Mouse (Mus musculus) intestine, postnatal 0 days (tissue): Measurements from ENCODE around the gene Itga11. TPM values are rescaled to one million over a fixed set of nuclear protein-coding genes. Genes with fewer than 3 reads are reported as not detected.
"Not testable (repeated sequence)": the region's sequence is repeated elsewhere in the genome, so short reads cannot be mapped to it uniquely, and the experiment has no call there.

ENCODE experiments used
- ATAC-seq: fragments of 200-750 bp; cut with Nextera tagmentation; 2 replicates; pipeline ENCODE4 v1.8.0; 2017; ENCODE audit warnings: mild to moderate bottlenecking, moderate TSS enrichment, moderate library complexity
- H3K27ac ChIP-seq: fragments of 300-500 bp; sonication (generic); 2 replicates; pipeline ENCODE4 v1.5.1; 2014; ENCODE audit warnings: mild to moderate bottlenecking, low read depth, low read length, moderate library complexity
- H3K27me3 ChIP-seq: fragments of 300-500 bp; sonication (generic); replicated peaks from 2 replicates; pipeline ENCODE4 v1.6.1; 2014; ENCODE audit warnings: low read length, mixed read lengths; ENCODE audit not compliant: control insufficient read depth, insufficient read depth
- H3K36me3 ChIP-seq: fragments of 300-500 bp; sonication (generic); 2 replicates; pipeline ENCODE4 v1.6.1; 2014; ENCODE audit warnings: mild to moderate bottlenecking, moderate library complexity; ENCODE audit not compliant: control insufficient read depth, insufficient read depth
- H3K4me1 ChIP-seq: fragments of 300-500 bp; sonication (generic); replicated peaks from 2 replicates; pipeline ENCODE4 v1.6.1; 2014; ENCODE audit warnings: antibody characterized with exemption, low read length, mixed read lengths; ENCODE audit not compliant: control insufficient read depth, insufficient read depth
- H3K4me2 ChIP-seq: fragments of 300-500 bp; sonication (generic); replicated peaks from 2 replicates; pipeline ENCODE4 v1.6.1; 2014; ENCODE audit warnings: low read depth, mild to moderate bottlenecking, moderate library complexity
- H3K4me3 ChIP-seq: fragments of 300-500 bp; sonication (generic); 2 replicates; pipeline ENCODE4 v1.5.1; 2014; ENCODE audit warnings: low read depth, low read length
- H3K9ac ChIP-seq: fragments of 300-500 bp; sonication (generic); 2 replicates; pipeline ENCODE4 v1.6.1; 2014; ENCODE audit warnings: mild to moderate bottlenecking, low read depth, low read length
- H3K9me3 ChIP-seq: fragments of 300-500 bp; sonication (generic); 2 replicates; pipeline ENCODE4 v1.6.1; 2016; ENCODE audit warnings: mixed run types; ENCODE audit not compliant: control insufficient read depth
- CTCF ChIP-seq: sonication (generic); IDR thresholded peaks from 2 replicates; pipeline ENCODE4 v1.5.1; 2016; ENCODE audit warnings: low read depth, mild to moderate bottlenecking, control low read depth, antibody characterized with exemption, moderate library complexity
- WGBS: fragments of 180-500 bp; shearing (Covaris S2); extraction: QIAGEN DNeasy Blood & Tissue Kit; methylation state at CpG from one replicate; pipeline ENCODE4 v1.1.7; 2014; 5-methylcytosine and 5-hydroxymethylcytosine counted together
- polyA plus RNA-seq: library from polyadenylated mRNA; unstranded; fragments of >200 nt; fragmentation: Nextera tagmentation; extraction: Ambion mirVana; gene quantifications from 2 replicates; pipeline ENCODE4 v1.2.1, GENCODE M21; 2015

Itga11 gene
- polyA plus RNA-seq, 1 experiment from 2014 or later: 0.46 TPM

DNA sequence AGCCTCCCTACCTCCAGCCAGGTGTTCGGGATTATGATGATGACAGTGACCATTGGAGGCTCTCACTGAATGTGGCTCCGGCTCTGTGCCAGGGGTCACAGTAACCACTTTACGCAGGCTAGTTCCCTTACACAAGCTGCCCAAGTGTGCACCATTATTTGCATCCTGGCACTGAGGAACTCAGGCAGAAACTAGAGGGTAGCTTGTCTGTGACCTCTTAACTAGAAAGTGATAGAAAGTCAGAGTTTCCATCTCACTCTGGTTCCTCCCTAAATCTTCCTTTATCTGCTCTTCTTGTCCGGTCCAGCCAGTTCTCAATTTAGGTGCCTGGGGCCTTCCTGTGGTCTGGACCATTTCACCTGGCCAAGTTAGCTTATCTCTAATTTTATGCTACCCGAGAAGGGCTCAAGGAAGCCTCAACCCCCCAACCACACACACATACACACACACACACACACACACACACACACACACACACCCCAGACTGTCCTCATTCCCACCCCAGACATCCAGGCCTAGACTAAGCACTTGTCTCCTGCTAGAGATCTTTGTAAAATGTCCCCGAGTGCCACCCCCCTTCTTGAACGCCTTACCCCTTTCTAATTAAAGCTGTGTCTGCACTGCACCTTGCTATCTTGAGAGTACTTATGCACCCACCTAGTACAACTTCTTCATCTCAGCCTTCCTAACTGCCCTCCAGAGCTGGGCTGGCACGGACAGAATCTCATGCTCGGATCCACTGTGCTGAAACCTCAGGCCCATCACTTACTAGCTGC lies 138.9 kb downstream of the Itga11 start:
- no peak for TF ChIP-seq CTCF
- H3K9me3 ChIP-seq: no peaks in the 10 kb centered on the region
- no peaks in the 10 kb centered on the region for H3K36me3 ChIP-seq
- H3K4me3 ChIP-seq: no peak overlapping the region
- H3K27ac ChIP-seq: no peak overlapping the region
- ATAC-seq: no peak
- 81% methylated on average over 9 of the region's 9 CpGs for whole genome bisulfite sequencing
- H3K9ac ChIP-seq: no peak overlapping the region
- H3K4me1 ChIP-seq: no peaks in the 10 kb centered on the region
- H3K27me3 ChIP-seq: no peaks in the 10 kb centered on the region
- no peak overlapping the region for H3K4me2 ChIP-seq

DNA sequence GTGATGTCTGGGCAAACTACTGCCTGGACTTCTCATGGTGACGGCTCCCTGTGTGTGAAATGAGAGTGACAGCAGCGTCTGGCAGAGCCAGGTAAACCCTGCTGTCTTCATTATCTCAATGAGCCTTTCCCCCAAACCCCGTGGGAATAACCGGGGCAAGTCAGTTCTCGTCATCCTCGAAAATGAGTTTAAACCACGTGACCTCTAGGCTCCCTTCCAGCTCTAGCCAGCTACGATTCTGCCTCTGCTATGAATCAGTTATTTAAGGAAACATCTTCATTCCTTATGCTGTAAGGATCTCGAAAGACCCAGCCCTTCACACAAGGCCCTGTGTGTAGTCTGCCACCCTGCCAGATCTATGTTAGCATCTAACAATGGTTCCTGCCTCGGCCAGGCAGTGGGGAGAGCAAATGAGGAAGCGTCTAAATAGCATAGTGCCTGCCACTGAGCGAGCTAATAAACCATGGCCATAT lies 139.5 kb downstream of the Itga11 start:
- TF ChIP-seq CTCF: no peak
- ATAC-seq: no peak
- Histone ChIP-seq H3K36me3 (no peaks in the 10 kb centered on the region), H3K9me3 (no peaks in the 10 kb centered on the region), H3K27me3 (no peaks in the 10 kb centered on the region), H3K4me2 (no peak overlapping the region), H3K4me3 (no peak overlapping the region), H3K27ac (no peak overlapping the region), H3K4me1 (no peaks in the 10 kb centered on the region), H3K9ac (no peak overlapping the region)
- WGBS: 69% methylated on average over 12 of the region's 12 CpGs

DNA sequence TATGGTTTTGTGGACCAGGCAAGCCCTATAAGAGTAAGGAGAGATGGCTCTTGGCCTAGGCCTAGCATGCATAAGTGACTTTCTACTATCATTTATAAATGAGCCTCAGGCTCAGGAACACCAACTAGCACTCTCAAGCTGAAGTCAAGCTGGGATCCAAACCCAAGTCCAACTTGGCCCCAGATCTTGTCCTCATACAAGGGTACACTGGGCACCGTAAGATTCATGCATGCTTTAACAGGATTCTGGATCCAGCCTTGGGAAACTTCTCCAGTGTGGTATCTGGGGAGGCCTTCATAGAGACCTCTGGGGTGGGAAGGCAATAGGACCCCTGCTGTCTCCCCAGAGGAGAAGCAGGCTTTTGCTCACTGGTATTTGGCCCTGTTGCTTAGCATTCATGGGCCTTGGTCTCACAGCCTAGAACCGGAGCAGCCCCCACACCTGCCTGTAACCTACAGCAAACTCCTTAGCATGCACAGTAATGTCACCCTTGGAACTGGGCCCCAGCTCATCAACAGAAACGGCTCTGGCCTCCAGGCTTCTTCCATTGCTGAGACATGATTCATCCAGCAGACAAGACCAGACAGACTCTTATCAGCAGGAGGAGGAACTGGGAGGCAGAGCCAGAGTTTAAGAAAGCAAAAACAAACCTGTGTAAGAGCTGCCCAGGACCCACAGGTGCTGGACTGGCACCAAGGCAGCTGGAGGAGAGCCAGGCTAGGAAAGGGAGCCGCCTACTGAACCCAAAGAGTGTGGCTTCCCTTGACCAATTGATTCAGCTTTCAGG lies 140.4 kb downstream of the Itga11 start:
- H3K27ac ChIP-seq: no peak overlapping the region
- ATAC-seq: no peak

DNA sequence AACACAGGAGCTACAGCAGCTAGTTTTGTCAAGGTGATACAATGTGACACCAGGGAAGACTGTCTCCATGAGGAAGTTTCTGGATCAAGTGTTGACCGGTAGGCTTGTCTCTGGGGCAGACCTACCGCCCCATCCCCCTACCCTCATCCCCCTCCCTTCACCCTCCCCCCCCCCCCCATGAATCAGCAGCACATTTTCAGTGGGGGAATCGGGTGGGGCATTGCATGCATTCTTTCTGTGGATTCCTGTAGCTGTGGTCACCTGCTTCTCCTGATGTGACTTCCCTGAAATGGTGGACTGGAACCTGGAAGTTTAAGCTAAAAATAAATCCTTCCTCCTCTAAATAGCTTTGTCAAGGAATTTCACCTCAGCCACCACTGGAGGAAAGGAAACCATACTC lies 141.9 kb downstream of the Itga11 start:
- H3K4me2 ChIP-seq: no peak overlapping the region
- no peaks in the 10 kb centered on the region for H3K4me1 ChIP-seq
- H3K36me3 ChIP-seq: no peaks in the 10 kb centered on the region
- no peaks in the 10 kb centered on the region for H3K9me3 ChIP-seq
- no peaks in the 10 kb centered on the region for H3K27me3 ChIP-seq
- H3K4me3 ChIP-seq: no peak overlapping the region
- WGBS: 68% methylated on average over 2 of the region's 3 CpGs
- H3K9ac ChIP-seq: no peak overlapping the region
- no peak overlapping the region for H3K27ac ChIP-seq
- TF ChIP-seq CTCF: no peak
- ATAC-seq: no peak

More for the DNA sequence above, 140.4 kb downstream of the Itga11 start:
- no peak for TF ChIP-seq CTCF
- Histone ChIP-seq H3K9ac (no peak overlapping the region), H3K27me3 (no peaks in the 10 kb centered on the region), H3K9me3 (no peaks in the 10 kb centered on the region), H3K4me1 (no peaks in the 10 kb centered on the region), H3K4me2 (no peak overlapping the region), H3K4me3 (no peak overlapping the region), H3K36me3 (no peaks in the 10 kb centered on the region)
- WGBS: 70% methylated on average over 4 of the region's 4 CpGs

DNA sequence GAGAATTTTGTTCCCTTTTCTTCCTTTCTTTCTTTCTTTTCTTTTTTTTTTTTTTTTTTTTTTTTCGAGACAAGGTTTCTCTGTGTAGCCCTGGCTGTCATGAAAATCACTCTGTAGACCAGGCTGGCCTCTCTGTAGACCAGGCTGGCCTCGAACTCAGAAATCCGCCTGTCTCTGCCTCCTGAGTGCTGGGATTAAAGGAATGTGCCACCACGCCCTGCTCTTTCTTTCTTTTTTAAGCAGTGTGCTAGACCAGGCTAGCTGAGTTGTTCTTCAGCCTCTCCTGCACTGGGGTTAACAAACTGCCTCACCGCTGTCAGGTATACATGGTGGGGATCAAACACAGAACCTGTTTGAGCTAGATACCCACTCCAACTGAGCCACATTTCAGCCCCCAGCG lies 142.3 kb downstream of the Itga11 start:
- not testable (repeated sequence) for H3K36me3 ChIP-seq, H3K27me3 ChIP-seq, H3K4me3 ChIP-seq, H3K4me2 ChIP-seq, H3K9me3 ChIP-seq, H3K4me1 ChIP-seq, H3K9ac ChIP-seq, ATAC-seq, H3K27ac ChIP-seq
- WGBS: 80% methylated on average over 6 of the region's 6 CpGs

DNA sequence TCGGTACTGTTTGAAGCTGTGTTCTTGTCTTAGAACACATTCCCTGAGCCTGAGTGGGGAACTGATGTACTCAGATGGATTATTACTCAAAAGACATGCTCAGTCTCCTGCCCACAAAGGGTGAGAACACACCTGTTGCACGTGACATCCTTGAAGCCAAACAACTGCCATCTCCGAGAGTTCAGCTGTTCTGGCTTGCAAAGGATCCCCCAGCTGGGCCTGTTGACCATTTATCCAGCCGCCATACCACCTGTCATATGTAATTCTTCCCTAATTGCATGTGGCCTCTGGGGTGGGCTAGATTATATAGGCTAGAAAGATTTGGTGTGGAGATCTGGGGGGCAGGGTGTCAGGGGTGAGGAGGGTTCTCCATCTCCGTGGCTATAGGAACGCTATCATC lies 143.2 kb downstream of the Itga11 start:
- ATAC-seq: no peak
- H3K9ac ChIP-seq: no peak overlapping the region
- WGBS: 87% methylated on average over 6 of the region's 6 CpGs
- H3K27me3 ChIP-seq: no peaks in the 10 kb centered on the region
- no peak overlapping the region for H3K27ac ChIP-seq
- no peak overlapping the region for H3K4me3 ChIP-seq
- no peaks in the 10 kb centered on the region for H3K9me3 ChIP-seq
- no peak for TF ChIP-seq CTCF
- H3K4me1 ChIP-seq: no peaks in the 10 kb centered on the region
- H3K36me3 ChIP-seq: no peaks in the 10 kb centered on the region
- H3K4me2 ChIP-seq: no peak overlapping the region
